Mouse (Mus musculus): ENCODE results near the gene Ccnl2. TPM values are rescaled to one million over a fixed set of nuclear protein-coding genes. Genes with fewer than 3 reads are reported as not detected.

Gene Ccnl2
- 320 TPM for polyA plus RNA-seq (2017; shearing (Covaris generic))

GRCm38 (mm10) chr4:155811929-155812664, at the start of gene Ccnl2:
Ccnl2 (plus strand) TSS chr4:155812489.

GRCm38 (mm10) chr4:155774280-155774754, 38.0 kb upstream of the Ccnl2 start, which contains the start of gene Vwa1:
Vwa1 (minus strand) TSS chr4:155774698.

GRCm38 (mm10) chr4:155785819-155786218, 26.5 kb upstream of the Ccnl2 start, which contains the start of gene Tmem88b:
Tmem88b (minus strand) TSS chr4:155785874.

GRCm38 (mm10) chr4:155790021-155790489, 22.2 kb upstream of the Ccnl2 start, which contains the start of gene Ankrd65:
Ankrd65 (plus strand) TSS chr4:155790439.

GRCm38 (mm10) chr4:155802741-155803339, 9.4 kb upstream of the Ccnl2 start, which contains the start of gene Mrpl20:
Mrpl20 (plus strand) TSS chr4:155802878.

GRCm38 (mm10) chr4:155831205-155831766, 19.0 kb downstream of the Ccnl2 start, which contains the start of gene Aurkaip1:
Aurkaip1 (plus strand) TSS chr4:155831272.

GRCm38 (mm10) chr4:155839483-155839910, 27.2 kb downstream of the Ccnl2 start, which contains the start of gene Mxra8:
Mxra8 (plus strand) TSS chr4:155839680.

GRCm38 (mm10) chr4:155846871-155847578, 34.7 kb downstream of the Ccnl2 start, which contains the start of gene Dvl1:
Dvl1 (plus strand) TSS chr4:155847402.

GRCm38 (mm10) chr4:155863001-155863400, 50.7 kb downstream of the Ccnl2 start, which contains the start of gene Tas1r3:
Tas1r3 (minus strand) TSS chr4:155863362.

GRCm38 (mm10) chr4:155869317-155870033, 57.2 kb downstream of the Ccnl2 start, which contains the start of the genes Cptp and Ints11:
Cptp (minus strand) TSS chr4:155869440.
Ints11 (plus strand) TSS chr4:155869546.

Other genes with a start within 250 kb of the Ccnl2 start
- gene Slc35e2, start 211.1 kb upstream of the Ccnl2 start, polyA plus RNA-seq (2017; shearing (Covaris generic)): 20.0 TPM
- gene Cdk11b, start 187.6 kb upstream of the Ccnl2 start, polyA plus RNA-seq (2017; shearing (Covaris generic)): 314 TPM
- gene Gm10563, start 167.1 kb upstream of the Ccnl2 start, polyA plus RNA-seq (2017; shearing (Covaris generic)): not detected
- gene Mmp23, start 159.1 kb upstream of the Ccnl2 start, polyA plus RNA-seq (2017; shearing (Covaris generic)): 0.74 TPM
- gene Mib2, start 143.3 kb upstream of the Ccnl2 start, polyA plus RNA-seq (2017; shearing (Covaris generic)): 45.8 TPM
- gene Fndc10, start 118.1 kb upstream of the Ccnl2 start, polyA plus RNA-seq (2017; shearing (Covaris generic)): 10.8 TPM
- gene Ssu72, start 107.7 kb upstream of the Ccnl2 start, polyA plus RNA-seq (2017; shearing (Covaris generic)): 92.9 TPM
- 0.35 TPM for gene Tmem240, start 77.7 kb upstream of the Ccnl2 start, polyA plus RNA-seq (2017; shearing (Covaris generic))
- gene Atad3a, start 51.4 kb upstream of the Ccnl2 start, polyA plus RNA-seq (2017; shearing (Covaris generic)): 65.7 TPM
- gene Vwa1, start 37.8 kb upstream of the Ccnl2 start, polyA plus RNA-seq (2017; shearing (Covaris generic)): not detected
- gene Tmem88b, start 26.6 kb upstream of the Ccnl2 start, polyA plus RNA-seq (2017; shearing (Covaris generic)): not detected
- not detected for gene Ankrd65, start 22.1 kb upstream of the Ccnl2 start, polyA plus RNA-seq (2017; shearing (Covaris generic))
- gene Mrpl20, start 9.6 kb upstream of the Ccnl2 start, polyA plus RNA-seq (2017; shearing (Covaris generic)): 72.5 TPM
- gene Aurkaip1, start 18.8 kb downstream of the Ccnl2 start, polyA plus RNA-seq (2017; shearing (Covaris generic)): 125 TPM
- gene Mxra8, start 27.2 kb downstream of the Ccnl2 start, polyA plus RNA-seq (2017; shearing (Covaris generic)): 4.6 TPM
- 85.5 TPM for gene Dvl1, start 34.9 kb downstream of the Ccnl2 start, polyA plus RNA-seq (2017; shearing (Covaris generic))
- gene Tas1r3, start 50.9 kb downstream of the Ccnl2 start, polyA plus RNA-seq (2017; shearing (Covaris generic)): 0.56 TPM
- gene Cptp, start 57.0 kb downstream of the Ccnl2 start, polyA plus RNA-seq (2017; shearing (Covaris generic)): 6.9 TPM
- gene Ints11, start 57.1 kb downstream of the Ccnl2 start, polyA plus RNA-seq (2017; shearing (Covaris generic)): 63.2 TPM
- gene Pusl1, start 79.3 kb downstream of the Ccnl2 start, polyA plus RNA-seq (2017; shearing (Covaris generic)): 26.4 TPM
- gene Acap3, start 79.3 kb downstream of the Ccnl2 start, polyA plus RNA-seq (2017; shearing (Covaris generic)): 38.1 TPM
- gene Ube2j2, start 131.3 kb downstream of the Ccnl2 start, polyA plus RNA-seq (2017; shearing (Covaris generic)): 179 TPM
- gene C1qtnf12, start 149.8 kb downstream of the Ccnl2 start, polyA plus RNA-seq (2017; shearing (Covaris generic)): 3.1 TPM
- gene B3galt6, start 180.2 kb downstream of the Ccnl2 start, polyA plus RNA-seq (2017; shearing (Covaris generic)): 6.7 TPM
- 494 TPM for gene Sdf4, start 180.4 kb downstream of the Ccnl2 start, polyA plus RNA-seq (2017; shearing (Covaris generic))
- gene Tnfrsf4, start 201.4 kb downstream of the Ccnl2 start, polyA plus RNA-seq (2017; shearing (Covaris generic)): 649 TPM
- gene Tnfrsf18, start 213.7 kb downstream of the Ccnl2 start, polyA plus RNA-seq (2017; shearing (Covaris generic)): 569 TPM
- gene Ttll10, start 246.9 kb downstream of the Ccnl2 start, polyA plus RNA-seq (2017; shearing (Covaris generic)): not detected

Measured in effector memory CD4-positive, alpha-beta T cell, adult 7 months (primary cell).